Mouse (Mus musculus) liver, adult 2 months (tissue): Measurements from ENCODE around the gene Gm20388.

Experiments
- CTCF ChIP-seq: fragments of 200-500 bp; IDR thresholded peaks from 2 replicates; pipeline ENCODE4 v1.5.1; 2011; ENCODE audit warnings: low read depth, low read length, control low read depth
- POLR2A ChIP-seq: fragments of 200-500 bp; IDR thresholded peaks from 2 replicates; pipeline ENCODE4 v1.6.1; 2011; ENCODE audit warnings: low read length, control low read depth; ENCODE audit not compliant: insufficient read depth; ENCODE audit errors: extremely low read depth

- TF ChIP-seq POLR2A (no peak), CTCF (no peak)
Observed at GRCm38 (mm10) chr8:122986501-122987184, 3076.0 kb downstream of the Gm20388 start.
